Mouse (Mus musculus) cerebellum, postnatal 36 days (tissue): ENCODE measurements around the gene Pctp.

Experiments
- DNase-seq, 2 experiments: peaks; one replicate each; pipeline ENCODE4 v3.0.0; 2021 to 2022; ENCODE audit warnings: mixed read lengths in 2 of 2

Gene Pctp

DNA sequence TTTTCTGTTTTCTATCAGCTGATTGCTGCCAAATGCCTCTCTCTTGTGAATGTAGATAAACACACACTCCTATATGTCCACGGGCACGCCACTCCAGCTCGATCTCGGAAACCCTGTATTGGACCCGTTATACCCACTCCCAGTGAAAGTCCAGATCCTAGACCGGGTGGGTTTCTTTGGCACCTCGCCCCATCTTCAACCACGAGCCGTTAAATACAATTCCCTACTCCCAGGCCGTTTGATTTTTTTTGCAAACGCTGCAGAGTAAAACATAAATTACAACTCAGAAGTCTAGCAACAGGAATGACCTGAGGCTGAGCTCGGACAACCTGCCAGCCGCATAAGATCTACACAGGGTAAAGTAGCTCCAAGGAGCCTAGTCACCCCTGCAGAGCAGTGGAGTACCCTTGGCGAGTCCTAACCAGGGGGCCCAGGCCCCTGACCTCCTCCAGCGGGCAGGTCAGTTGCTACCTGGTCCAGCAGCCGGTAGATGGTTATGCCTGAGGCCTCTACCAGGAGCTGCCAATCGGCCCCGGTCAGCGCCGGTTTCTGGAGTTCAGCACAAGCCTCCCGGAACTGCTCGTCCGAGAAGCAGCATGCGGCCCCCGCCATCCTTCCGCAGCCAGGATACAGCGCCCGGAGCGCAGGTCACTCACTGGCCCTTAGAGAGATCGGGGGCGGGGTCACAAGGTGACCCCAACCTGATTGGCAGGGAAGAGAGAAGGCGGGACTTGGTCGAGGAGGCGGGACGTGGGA, at the start of gene Pctp:
TSS of gene Pctp (minus strand) at position 664 of the 756 bp plus-strand sequence.
- DNase-seq, result peak; percentile 84 to 87

DNA sequence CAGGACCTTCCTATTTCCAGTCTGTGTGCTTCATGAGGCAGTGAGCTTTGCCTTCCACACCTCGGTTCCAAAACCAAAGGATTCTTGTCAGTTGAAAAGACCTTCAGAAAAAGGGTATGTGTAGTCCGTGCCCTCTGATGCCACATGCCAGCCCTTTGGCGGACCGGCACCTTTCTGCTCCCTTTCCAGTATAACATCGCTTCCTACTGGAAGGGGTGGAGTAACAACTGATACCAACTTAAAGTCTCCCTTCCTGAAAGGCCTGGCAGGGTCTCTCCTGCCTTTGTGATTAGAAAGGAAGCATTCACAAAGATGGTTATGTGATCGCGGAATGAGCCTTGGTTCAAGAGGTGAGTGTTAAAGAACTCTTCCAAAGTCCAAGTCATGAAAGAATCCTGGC, 47.3 kb upstream of the Pctp start:
- DNase-seq, result no peak

DNA sequence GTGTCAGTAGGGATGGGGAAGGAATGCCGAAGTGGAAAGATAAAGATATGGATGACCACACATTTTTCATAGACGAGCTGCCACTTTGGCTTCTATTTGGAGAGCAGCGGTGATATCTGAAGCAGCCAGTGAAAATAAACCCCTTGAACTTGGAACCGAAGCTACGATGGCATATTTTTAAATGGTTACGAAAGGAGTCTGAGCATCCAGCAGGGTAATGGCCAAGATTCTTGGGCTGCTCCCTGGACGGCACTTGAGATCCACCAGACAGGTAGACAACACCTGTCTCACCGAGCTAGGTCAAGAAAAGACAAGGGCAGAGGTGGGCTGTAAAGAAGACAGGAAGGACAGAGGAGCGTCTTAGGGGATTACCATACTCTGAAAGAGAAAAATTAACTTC, 44.6 kb upstream of the Pctp start:
- no peak for DNase-seq

DNA sequence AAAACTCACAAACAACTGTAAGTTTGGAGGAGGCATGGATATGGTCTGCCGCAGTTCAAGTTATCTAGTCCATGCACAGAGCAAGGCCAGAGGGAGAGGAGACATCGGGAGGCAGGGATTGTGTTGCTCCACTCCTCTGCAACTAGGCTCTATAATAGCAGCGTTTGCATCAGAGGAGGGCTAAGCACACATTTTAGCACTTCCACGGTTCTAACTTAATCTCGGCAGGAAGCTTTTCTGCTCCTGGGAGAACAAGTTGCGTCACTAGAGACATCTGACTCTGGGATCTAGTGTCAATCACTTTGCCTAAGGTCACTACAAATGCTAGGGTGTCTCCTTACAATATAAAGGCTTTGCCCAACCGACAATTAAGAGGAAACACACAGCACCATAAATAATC, 43.5 kb upstream of the Pctp start:
- DNase-seq, result no peak

DNA sequence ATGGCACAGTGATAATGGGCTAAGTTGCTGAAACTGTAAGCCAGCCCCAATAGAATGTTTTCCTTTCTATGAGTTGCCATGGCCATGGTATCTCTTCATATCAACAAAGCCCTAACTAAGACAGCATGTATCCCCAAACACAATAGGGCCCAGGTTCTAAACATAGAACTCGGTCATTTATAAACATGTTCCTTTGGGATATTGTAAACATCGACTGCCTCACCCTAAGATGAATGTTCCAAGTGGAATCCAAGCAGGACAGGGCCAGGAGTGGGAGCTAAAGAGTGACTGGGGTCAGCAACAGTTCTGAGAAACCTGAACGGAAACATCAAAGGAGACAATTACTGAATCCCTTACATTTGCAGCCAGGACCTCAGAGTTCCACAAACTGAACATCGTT, 41.8 kb upstream of the Pctp start:
- DNase-seq, result no peak

DNA sequence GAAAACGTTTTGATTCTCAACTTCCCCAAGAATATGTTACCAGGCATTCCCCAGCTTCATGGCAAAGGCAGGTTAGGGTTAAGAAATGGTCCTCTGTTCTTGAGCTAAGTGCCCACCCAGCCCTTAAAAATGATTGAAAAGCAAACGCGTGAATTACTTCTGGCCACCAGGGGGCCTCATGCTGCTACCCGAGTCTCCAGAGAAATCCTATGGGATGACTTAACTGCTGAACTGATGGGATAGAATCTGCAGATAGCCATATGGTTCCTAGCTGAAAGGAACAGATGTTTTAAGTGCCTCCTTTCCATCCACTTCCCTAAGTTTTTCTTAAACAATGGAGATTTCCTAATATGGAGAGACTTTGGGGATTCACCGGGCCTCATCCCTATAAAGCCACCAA, 35.3 kb upstream of the Pctp start:
- DNase-seq, result no peak

DNA sequence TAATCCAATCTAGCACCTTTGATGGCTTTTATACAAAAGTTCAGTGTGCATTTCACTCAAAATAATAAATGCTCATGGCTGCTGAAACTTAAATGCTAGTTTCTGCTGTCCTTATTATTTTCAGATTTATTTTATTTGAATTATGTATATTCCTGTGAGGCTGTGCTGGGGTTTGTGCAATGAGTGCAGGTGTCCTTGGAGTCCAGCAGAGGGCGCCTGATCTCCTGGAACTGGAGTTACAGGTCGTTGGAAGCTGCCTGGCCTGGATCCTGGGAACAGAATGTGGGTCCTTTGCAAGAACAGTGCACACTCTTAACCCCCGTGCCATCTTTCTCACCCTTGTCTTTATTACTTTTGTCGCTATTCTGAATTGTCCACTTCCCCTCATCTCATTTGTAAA, 33.7 kb upstream of the Pctp start:
- no peak for DNase-seq

DNA sequence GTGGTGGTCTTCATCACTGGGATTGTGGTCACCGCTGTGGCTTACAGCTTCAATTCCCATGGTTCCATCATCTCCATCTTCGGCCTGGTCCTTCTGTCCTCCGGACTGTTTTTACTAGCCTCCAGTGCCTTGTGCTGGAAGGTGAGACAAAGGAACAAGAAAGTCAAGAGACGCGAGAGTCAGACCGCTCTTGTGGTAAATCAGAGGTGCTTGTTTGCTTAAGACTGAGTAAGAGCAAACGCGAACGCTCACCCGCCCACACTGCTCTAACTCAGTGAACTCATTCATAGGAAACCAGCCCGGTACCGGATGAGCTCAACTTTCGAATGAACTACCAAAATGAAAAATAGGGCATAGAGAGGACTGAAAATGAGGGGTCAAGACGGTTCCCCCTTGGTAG, 32.8 kb upstream of the Pctp start:
- no peak for DNase-seq

DNA sequence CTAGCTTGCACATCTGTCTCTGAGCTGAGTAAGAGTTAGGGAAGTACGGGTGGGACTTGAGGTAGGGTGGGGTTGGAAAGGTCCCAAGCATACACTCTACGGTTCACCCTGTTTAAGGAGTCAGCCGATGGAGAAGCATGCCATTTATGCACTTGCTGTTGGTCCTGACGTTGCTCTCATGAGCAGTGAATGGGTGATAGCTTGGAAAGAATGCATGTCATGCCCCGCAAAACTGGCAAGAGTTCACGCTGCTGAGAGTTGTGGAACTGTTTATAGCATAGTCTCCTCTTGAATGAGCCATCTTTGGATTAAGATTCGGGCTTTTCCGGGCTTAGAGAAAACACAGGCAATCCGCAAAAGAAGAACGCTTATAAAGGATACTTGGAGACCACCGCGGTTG, 32.0 kb upstream of the Pctp start:
- no peak for DNase-seq

DNA sequence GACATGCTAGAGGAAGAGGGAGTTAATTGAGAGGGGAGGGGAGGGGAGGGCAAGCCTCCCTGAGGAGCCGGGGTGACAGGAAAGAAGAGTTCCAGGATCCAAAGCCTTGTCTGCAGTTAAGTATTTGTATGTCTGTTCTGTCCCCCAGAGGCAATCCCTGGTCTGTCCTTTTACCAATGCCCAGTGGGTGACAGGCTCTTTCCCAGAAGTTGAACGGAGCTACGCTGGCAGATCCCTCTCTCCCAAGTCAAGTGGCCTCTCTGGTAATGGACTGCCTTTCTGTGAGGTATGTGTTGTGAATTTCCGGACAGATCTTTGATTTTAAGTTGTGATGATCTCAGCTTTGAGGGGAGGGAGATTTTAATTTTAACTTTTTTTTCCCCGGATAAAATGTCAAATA, 30.7 kb upstream of the Pctp start:
- no peak for DNase-seq

DNA sequence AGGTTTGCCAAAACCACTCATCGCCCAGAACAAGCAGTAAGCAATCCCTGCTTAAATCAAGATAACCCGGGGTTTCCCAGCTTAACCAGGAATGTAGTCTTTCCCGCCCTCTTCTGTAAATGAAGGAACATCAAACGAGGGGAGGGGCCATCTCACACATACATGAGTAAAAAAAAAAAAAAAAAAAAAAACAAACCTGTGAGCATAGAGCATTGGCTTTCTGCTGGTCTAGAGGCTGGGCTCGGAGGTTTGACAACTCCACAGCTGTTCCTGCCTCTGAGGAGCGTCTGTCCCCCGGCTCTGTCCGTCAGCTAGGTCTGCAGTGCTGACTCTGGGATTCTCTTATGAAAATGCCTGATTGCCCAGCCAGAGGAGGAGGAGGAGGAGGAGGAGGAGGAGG, 30.1 kb upstream of the Pctp start:
- no peak for DNase-seq

DNA sequence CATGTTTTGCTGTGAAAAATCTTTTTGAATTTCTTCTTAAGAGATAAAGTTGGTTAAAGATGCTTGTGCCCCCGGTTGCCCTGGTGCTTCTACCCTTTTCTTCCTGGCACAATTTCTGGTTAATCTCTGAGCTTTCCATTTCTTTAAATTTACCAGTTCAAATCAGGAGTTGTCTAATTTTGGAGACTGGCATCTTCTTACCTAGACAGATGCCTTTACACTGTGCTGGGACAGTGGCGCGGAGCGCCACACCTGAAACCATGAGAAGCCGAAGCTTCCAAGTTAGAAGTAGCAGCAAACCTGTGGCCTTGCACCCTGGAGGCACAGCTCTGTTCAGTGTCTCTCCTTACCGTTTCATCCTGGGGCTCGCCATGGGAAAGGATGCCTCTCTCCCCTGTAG, 28.4 kb upstream of the Pctp start:
- no peak for DNase-seq

DNA sequence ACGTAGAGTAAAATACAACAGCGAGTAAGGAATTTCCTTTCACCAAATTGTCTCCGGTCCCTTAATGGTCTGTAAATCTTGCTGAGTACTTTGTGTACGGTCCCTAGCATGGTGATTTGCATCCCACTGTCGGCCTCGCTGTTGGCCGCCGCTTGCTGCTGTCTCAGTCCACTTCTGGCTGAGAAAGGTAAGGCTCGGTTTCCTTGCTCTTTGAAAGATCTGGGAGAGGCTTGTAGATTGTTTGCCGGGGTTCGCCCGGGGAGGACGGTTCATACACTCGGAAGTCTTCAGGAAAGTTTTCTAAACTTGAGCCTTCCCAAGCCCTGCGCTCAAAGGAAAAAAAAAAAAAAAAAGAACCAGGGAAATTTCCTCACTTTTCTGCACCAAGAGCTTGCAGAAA, 27.9 kb upstream of the Pctp start:
- peak in 1 of 2 experiments; percentile 15 for DNase-seq

DNA sequence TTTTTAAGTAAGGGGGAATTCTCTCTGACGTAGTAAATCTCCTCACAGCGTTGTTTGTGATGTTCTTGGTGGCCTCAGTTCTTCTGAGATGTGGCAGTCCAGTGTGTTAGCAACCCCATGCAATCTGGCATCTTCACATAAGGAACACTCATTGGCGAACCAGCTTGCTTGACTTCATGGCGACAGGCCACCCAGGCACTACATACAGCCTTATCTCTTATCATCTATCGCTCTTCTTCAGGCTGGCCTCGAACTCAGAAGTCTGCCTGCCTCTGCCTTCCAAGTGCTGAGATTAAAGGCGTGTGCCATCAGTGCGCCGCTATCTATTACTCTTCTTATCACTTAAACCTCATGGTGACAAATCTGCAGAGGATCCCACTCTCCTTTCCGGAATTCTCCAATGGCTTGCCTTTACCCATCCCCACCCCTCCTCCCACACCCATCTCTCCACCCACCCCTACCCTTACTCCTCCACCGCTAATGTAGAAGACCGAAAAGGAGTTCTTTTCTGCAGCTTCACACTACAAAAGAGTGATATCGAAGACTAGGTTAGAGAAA, 27.2 kb upstream of the Pctp start, which contains the start of gene Tmem100:
TSS of gene Tmem100 (plus strand) at position 508 of the 558 bp plus-strand sequence.
- DNase-seq, result no peak

DNA sequence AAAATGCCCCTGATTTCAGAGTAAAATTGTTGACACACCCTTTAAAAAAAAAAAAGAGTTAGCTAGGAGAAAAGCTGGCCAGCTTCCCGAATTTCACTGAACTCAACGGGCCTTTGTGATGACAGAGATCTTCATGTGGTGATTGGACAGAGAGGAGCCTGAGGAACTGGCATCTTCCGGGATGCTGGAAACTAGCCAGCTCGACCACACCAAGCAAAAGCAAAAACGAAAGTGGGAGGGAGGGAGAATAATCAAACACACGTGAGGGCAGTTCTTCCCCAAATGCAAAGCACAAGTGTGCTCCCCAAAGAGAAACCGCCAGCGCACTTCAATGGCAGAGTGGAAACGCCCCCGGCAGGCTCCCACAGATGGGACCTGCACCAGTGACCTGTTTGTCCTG, 26.7 kb upstream of the Pctp start:
- peak in 1 of 2 experiments; percentile 7 for DNase-seq

DNA sequence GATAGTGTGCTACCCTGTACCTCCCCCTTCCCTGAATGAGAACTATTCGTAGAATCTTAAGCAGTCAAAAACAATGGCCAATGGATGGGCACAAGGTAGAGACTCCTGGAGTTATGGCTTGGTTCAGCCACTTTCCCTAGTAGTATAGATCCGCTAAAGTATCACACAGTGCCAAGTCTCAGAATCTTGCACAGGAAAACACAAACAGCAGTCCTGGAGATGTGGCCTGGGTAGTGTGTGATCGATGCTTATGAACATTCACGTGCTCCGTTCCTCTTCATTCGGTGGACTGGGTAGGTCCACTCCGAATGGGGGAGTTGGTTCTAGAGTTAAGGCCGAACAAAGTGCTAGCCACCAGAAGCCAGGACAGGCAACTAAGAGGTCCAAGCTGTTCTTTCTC, 26.1 kb upstream of the Pctp start:
- DNase-seq, result no peak

DNA sequence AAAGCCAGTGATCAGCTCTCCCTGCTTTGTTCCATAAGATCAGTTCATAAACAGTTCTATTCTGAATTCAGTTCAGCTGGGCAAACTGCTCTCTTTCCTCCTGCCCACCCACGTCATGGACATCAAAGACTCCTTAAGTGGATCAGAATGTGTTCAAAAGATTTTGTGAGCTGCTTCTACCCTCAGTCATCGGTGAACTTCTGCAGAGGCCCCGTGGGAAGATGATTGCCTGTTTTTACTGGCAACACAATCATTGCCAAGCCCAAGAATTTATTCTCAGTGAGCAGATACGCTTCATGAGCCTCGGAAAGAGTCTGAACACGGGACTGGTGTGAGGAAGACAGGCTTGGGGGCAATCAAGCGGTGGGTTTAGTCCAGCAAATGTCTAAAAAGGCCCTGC, 24.5 kb upstream of the Pctp start:
- no peak for DNase-seq

DNA sequence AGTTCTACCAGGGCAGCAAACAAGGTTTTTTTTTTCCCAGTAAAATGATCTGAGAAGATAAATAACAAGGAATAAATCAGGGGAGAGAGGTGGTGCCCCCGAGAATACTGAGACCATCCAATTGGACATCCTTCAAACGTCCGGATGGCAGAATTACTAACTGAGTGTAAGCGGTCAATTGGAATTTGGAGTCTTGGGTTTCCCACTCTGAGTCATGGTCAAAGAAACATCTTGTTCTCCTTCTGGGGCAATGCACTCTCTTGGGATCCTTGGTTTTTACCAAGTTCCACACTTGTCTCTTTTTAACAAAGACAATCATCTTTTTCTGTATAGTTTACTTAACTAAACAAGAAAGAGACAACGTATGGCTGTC, 24.1 kb upstream of the Pctp start:
- DNase-seq, result no peak

DNA sequence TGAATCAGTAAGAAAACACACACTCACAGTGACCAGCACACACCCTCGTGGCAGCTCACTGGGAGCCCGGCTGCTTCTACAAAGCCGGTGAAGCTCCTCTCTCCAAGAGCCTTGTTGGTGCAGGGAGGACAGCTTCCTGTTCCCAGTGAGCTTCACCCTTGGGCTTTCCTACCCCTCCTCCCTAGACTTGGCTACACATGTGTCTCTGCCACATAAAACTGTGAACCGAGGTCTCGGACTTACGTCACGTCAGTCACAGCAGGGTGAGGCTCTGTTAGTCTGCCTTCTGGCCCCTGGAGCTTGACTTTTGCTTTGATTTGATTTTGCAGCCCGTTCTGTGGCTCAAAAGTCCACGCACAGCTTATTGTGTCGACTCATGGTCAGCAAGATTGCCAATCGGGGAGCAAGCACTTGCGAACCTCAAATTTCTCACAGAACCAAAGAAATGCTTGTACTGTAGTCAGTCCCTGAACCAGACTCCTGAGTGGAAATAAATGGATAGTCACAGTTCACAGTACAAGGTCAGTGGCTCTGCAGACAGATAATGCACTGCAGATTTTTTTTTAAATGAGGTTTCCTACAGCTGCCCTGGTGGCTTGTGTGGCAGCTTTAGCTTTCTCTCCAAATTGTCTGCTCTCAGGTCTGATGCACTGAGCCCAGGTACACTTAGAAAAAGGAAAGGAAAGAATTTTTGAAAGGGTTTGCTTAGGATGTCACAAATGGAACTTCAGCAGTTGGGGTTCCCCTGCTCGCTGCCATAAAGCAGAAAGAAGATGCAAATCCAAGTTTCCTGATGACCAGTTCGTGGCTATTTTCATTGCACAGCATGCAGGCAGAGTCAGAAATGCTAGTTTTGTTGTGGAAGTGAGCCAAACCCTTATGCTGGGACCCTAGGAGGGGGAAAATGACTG, 23.5 kb upstream of the Pctp start:
- DNase-seq, result no peak

DNA sequence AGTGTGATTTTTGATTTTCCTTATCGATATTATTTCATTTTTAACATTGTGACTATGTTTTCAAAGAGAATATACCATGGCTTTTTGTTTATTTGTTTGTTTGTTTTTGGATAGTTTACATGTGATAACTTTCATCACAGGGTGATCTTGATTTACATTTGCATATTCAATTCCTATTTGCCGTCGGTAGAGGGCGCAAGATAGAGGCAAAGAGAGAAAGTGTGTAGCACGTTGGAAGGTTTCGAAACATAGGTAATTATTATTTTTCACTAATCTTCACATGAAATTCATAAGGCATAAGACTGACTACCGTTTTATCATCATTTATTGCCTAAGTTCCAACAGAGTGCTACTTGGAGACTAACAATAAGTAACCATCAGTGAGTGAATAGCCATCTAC, 16.5 kb upstream of the Pctp start:
- peak in 1 of 2 experiments; percentile 31 for DNase-seq

DNA sequence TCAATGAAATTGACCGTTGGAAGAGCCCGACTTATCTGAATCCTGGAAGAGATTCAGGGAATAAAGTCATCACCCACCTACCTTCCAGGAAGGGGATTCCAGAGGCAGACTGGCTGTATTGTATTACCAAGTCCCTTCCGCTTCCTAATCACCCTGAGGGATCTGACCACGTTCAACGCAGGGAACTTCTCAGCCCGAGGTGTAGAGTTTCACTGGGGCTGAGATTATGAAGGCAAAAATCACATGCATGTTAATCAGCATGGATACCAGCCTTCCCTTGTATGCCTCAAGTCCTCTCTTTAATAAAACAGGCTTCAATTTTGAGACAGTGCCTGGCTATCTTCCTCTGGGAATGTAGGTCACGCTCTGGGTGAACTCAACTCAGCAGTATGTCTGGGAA, 12.6 kb upstream of the Pctp start:
- DNase-seq, result no peak

DNA sequence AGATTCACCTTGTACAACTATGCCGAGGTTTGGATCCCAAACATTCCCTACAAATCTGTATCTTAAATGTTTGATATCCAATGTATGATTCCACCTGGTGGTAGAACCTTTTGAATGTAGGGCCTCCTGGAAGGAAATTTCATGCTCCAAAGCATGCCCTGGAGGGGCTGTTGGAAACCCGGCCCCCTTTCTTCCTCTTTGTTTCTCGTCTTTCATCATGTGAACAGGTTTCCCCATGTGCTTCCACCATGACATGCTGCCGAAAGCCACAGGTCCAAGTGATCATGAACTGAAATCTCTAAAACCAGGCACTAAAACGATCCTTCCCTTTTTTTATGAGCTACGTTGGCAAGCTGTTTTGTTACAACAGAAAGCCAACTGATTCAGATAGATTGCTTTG, 11.0 kb upstream of the Pctp start:
- DNase-seq, result no peak

DNA sequence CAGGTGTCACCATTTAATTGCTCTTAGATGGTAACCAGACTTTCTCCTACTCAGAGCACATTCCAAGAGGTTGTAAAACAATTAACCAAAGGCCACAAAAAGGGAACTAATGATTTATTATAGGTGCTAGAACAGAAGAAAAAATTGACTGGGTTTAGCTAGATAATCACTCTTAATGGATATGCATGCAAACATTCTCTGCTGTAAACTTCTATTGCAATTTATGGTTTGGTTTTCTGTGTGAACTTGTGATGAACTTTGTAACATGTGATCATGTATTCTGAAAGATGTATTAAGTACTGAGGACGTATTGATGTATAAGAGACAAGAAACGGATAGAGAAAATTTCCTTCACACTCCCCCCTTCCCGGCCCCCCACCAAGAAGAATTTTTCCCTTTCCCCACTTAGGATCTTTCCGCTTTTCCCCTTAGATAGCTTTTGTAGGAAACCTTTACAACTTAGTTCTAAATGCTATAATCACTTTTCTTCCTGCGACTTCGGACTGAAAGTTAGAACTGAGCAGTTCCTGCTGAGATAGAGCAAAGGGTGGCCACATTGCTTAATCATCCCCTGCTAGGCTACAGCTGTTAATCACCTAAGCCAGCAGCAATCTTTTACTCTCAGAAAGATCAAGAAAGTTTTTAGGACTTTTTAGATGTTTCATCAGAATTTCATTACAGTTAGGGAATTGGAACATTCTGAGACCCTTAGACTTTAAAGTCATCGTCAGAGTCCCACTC, 5.3 kb upstream of the Pctp start:
- no peak for DNase-seq
